Mouse (Mus musculus): ENCODE data around the gene Gpc6.
A peak's percentile ranks its signal among the peaks of the same experiment; 100 is the strongest.

Gene Gpc6

GRCm38 (mm10) chr14:117757790-117758358 lies 832.8 kb downstream of the Gpc6 start:
- no peak for DNase-seq

DNA sequence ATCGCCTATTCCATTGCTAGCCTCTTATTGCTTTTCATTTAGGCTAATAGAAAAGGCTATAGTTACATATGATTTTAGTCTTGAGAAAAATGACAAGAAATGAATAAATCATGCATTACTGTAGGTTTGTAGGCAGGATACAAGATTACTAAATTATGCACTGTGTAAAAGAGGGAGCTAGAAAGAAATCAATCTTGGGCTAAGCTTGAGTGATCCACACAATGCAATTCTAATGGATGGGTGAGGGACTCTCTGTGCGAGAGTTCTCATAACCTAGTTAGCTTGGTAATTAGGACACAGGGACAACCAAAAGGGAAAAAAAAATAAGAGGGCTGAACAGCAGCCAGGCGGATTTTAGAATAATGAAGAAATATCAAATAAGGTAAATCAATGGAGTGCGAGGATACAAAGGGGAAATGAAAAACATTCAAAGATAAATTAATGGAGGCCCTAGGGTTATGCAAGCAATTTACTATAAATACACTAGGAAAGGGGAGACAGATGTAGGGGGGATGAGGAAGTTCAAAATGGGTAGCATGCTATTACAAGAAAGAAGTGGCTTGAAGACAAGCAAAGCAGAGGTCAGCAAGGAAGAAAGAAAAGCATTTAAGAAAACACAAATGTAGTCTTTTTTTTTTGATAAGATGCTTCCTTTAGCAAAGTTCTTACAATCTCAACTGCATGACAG lies 835.9 kb downstream of the Gpc6 start:
- no peak for DNase-seq

DNA sequence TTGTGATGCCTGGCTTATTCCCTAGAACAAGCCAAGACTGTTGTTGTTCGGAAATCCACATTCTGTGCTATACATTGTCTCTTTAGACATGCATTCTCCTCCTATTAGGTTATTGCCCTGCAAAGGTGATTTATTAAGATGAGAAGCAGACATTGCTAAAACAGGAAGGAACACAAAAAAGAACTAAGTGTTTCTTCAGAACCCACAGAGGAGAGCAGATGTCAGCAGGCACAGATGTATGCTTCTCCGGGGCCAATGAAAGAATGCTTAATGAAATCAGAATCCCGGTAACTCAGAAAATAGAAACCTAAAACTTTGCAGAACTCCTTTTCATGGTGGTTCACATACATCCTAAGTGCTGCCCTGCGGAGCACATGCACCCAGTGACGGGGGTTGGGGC lies 837.8 kb downstream of the Gpc6 start:
- no peak for DNase-seq

DNA sequence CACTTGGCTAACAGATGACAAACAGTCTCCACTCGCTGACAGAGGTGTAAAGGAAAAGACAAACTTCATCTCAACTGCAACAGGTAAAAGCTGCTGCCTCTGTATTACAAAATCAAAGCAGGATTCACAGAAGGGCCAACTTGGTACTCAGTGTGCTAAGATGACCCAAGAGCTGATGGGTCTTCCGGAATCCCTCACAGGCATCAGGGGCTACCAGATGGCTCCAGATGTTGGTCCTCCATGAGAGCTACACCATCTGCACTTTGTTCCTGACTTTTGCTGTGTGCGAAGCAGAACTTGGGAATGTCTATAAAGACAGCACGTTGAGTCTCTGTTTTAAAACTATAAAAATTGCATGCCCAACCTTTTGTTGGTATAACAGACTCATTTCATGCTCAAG lies 842.7 kb downstream of the Gpc6 start:
- no peak for DNase-seq

- peak; percentile 13 for DNase-seq
Measured at GRCm38 (mm10) chr14:117768697-117769096, 843.6 kb downstream of the Gpc6 start.

DNA sequence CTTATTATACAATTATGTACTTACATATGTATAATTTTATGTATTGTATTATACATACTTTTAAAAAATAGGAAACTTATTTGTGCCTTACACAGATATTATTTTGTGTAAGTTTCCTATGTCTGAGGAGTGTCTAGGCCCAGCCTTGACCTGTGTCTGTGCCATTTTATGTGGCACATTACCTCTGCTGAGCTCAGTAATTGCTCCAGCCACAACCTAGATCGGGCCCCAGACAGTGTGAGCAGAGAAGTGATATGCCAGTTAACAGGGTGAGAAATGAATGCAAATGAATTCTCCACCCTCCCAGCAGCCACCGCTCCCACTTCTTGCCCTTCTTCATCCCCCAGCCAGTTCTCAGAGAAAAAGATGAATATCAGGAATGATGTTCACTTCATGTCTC lies 848.3 kb downstream of the Gpc6 start:
- no peak for DNase-seq

- DNase-seq: no peak
Measured at GRCm38 (mm10) chr14:117777866-117778500, 852.9 kb downstream of the Gpc6 start.

DNA sequence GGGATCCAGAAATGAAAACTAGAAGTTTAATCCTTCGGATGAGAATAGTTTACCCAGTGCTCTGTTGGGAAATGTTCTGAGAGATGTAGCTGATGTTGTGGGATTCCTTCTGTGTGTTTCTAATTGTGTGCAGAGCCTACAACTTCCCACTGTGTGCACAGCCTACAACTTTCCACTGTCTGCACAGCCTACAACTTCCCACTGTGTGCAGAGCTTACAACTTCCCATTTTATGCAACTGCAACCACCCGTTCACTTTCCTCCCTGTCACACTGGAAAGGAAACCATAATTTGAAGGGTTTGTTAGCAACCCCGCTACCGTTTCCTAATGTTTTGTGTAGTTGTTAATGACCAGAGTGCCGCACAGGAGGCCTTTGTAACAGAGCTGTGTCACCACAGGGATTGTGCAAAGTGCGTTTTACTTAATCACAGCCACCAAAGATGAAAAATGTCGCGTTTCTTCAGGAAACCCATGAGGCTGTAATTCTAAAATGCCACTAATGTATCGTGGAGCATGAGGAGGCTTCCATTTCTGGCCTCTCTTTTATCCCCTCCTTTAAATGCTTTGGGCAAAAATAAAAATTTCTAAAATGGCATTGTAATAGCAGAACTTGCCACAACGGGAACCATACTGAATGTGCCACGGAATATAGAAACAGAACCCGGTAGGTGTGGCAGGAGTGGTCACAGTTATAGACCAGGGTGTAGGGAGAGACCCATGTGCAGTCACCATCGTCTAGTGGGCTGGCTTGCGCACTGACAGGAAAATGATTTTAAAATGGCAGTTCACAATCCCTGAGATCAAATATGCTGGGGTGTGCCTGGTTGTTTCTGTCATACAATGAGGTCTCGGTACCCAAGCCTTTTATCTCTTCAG lies 853.7 kb downstream of the Gpc6 start:
- DNase-seq: no peak

- no peak for DNase-seq
Measured at GRCm38 (mm10) chr14:117781724-117782123, 856.6 kb downstream of the Gpc6 start.

DNA sequence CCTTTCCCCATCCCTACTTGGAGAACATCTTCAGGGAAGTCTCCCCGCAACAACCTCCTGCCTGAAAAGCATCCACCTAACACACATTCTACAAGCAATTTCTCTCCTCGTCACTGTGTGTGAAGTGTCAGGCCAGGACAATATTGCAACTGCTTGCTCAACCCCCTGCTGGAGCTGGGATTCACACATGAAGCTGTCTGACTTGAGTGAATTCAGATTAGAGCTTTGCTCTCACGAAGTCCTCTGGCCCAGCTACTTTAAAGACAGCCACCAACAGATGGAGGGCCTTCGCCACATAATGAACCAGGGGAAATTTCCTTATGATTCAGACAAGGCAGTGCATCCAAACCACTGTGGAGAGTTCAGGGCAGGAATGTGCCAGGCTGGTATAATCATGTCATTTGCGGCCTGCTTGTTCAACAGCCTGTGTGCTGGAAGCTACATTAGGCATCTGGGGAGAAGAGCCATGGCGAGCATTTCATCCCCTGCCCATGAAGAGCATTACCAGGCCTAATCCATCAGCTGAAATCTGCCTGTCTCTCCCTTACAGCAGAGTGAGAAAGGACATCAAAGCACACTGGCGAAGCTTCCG lies 858.7 kb downstream of the Gpc6 start:
- no peak for DNase-seq

- DNase-seq: no peak
Measured at GRCm38 (mm10) chr14:117784960-117785359, 859.8 kb downstream of the Gpc6 start.

- DNase-seq: no peak
Measured at GRCm38 (mm10) chr14:117785507-117786085, 860.5 kb downstream of the Gpc6 start.

DNA sequence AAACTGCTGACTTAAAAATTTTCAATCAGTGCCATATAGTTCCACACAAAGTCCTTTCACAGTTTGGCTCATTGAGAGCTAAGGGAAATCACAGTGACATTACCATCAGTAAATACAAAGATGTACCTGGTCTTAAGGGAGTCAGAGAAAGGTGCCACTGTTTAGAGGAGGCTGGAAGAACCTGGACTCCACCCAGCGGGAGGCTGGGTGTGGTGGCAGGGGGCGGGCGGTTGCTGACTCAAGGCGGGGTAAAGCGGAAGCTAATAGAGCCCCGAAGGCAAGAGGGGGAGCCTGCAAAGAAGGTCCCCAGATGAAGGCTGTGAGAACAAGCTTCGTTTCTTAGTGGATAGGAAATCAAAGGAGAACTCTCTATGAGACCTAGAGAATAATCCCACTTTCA lies 861.5 kb downstream of the Gpc6 start:
- DNase-seq: no peak

DNA sequence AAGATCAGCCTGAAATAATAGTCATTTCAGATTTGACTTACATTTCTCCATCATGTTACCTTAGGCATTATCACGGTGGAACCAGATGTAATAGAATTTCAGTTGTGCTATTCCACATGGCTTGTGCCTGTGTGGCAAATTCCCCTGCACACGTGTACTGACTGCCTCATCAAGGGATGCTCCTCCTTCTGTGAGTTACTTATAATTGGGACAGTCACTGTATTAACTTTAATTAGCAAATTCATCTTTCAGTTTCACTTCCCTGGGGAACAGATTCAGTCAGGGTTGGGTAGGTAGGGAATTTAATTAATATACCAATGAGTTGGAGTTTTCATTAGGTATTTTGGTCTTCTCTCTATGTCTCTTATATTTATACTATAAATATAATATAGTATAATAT lies 869.8 kb downstream of the Gpc6 start:
- DNase-seq: no peak

GRCm38 (mm10) chr14:117796661-117797060 lies 871.5 kb downstream of the Gpc6 start:
- no peak for DNase-seq

- DNase-seq: no peak
Measured at GRCm38 (mm10) chr14:117800399-117800798, 875.3 kb downstream of the Gpc6 start.

DNA sequence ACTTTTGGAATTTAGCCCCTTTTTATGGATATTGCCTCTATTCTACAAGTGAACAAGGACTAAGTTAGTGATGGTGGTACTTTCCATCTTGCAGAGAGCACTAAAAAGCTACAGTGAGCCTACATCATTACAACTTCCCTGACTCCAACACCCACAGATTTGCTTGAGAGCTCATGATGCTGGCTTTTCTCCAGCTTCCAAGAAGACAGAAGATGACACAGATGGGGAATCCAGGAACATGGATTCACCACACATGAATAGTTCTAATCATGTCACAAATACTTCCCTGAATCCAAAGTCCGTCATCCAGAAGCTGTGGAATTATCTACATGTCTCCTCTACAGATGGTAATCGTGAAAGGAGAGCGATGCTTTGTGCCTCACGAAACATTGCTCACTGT lies 882.7 kb downstream of the Gpc6 start:
- no peak for DNase-seq

- no peak for DNase-seq
Measured at GRCm38 (mm10) chr14:117808326-117808725, 883.2 kb downstream of the Gpc6 start.

- DNase-seq: no peak
Measured at GRCm38 (mm10) chr14:117810321-117811270, 885.5 kb downstream of the Gpc6 start.

- DNase-seq: peak; percentile 75
Measured at GRCm38 (mm10) chr14:117813473-117813872, 888.4 kb downstream of the Gpc6 start.

DNA sequence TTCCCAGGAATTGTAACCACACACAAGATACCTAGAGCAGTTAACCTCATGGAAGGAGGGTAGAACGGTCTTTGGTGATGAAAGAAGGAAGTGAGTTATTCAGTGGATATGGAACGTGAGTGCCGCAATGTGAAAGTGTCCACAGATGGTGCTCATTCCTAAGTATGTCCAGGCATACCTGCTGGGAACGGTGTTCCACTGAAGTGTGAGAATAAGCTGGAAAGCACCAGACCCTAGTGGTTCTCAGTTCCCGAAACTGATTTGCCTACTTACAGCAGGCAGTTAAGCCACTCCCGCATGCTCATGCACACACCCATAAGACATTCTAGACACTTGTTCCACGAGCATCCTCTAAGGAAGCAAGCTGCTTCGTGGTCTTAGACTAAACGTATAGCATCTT lies 890.9 kb downstream of the Gpc6 start:
- no peak for DNase-seq

DNA sequence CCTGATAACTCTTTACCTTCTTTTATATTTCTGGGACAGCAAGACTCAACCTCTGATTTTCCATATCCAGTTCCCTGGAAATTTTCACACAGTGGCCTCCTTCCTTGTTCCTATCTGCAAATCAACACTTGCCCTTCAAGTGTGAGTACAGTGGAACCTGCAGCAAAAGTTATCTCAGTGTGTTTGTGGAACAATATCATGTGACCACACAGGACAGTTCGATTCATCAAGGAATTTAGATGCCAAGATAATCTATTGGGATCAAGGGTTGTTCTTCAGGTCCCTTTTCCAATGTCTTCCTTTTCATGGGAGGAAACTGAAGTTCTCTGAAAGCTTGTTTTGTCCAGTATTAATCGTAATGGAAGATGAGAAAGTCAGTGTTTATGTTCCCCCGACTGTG lies 891.6 kb downstream of the Gpc6 start:
- no peak for DNase-seq
